Mouse (Mus musculus) heart, embryonic 11.5 days (tissue): ENCODE results near the gene Spon2. TPM values are rescaled to one million over a fixed set of nuclear protein-coding genes. Genes with fewer than 3 reads are reported as not detected.
A peak's percentile ranks its signal among the peaks of the same experiment; 100 is the strongest.

ENCODE experiments used
- ATAC-seq: fragments of 200-750 bp; cut with Nextera tagmentation; replicated peaks from 2 replicates; pipeline ENCODE4 v1.8.0; 2017; ENCODE audit warnings: moderate library complexity; ENCODE audit not compliant: insufficient number of reproducible peaks, low FRiP score, low TSS enrichment
- H3K27ac ChIP-seq: fragments of 300-500 bp; sonication (generic); 2 replicates; pipeline ENCODE4 v1.5.1; 2014; ENCODE audit warnings: mild to moderate bottlenecking, low read depth, low read length
- H3K27me3 ChIP-seq: fragments of 300-500 bp; sonication (generic); 2 replicates; pipeline ENCODE4 v1.6.1; 2014; ENCODE audit warnings: mild to moderate bottlenecking, low read length, mixed read lengths; ENCODE audit not compliant: control insufficient read depth, insufficient read depth
- H3K36me3 ChIP-seq: fragments of 300-500 bp; sonication (generic); 2 replicates; pipeline ENCODE4 v1.6.1; 2014; ENCODE audit warnings: mild to moderate bottlenecking, low read length, moderate library complexity, mixed read lengths; ENCODE audit not compliant: control insufficient read depth, insufficient read depth
- H3K4me1 ChIP-seq: fragments of 300-500 bp; sonication (generic); 2 replicates; pipeline ENCODE4 v1.6.1; 2014; ENCODE audit warnings: low read length; ENCODE audit not compliant: control insufficient read depth, insufficient read depth
- H3K4me2 ChIP-seq: fragments of 300-500 bp; sonication (generic); 2 replicates; pipeline ENCODE4 v1.6.1; 2014; ENCODE audit warnings: mild to moderate bottlenecking, moderate library complexity
- H3K4me3 ChIP-seq: fragments of 300-500 bp; sonication (generic); 2 replicates; pipeline ENCODE4 v1.5.1; 2014; ENCODE audit warnings: low read depth, low read length
- H3K9ac ChIP-seq: fragments of 300-500 bp; sonication (generic); 2 replicates; pipeline ENCODE4 v1.6.1; 2014; ENCODE audit warnings: mild to moderate bottlenecking, low read depth, low read length, moderate library complexity
- H3K9me3 ChIP-seq: fragments of 300-500 bp; sonication (generic); replicated peaks from 2 replicates; pipeline ENCODE4 v1.6.1; 2016; ENCODE audit warnings: low read length; ENCODE audit not compliant: control insufficient read depth
- WGBS: fragments of 180-500 bp; shearing (Covaris S2); extraction: QIAGEN DNeasy Blood & Tissue Kit; methylation state at CpG from one replicate; pipeline ENCODE4 v1.1.7; 2014; ENCODE audit not compliant: insufficient replicate concordance; 5-methylcytosine and 5-hydroxymethylcytosine counted together
- polyA plus RNA-seq: library from polyadenylated mRNA; unstranded; fragments of >200 nt; fragmentation: Nextera tagmentation; extraction: Ambion mirVana; gene quantifications from 2 replicates; pipeline ENCODE4 v1.2.1, GENCODE M21; 2014

Spon2 gene
- polyA plus RNA-seq, 1 experiment from 2014 or later: 43.9 TPM

DNA sequence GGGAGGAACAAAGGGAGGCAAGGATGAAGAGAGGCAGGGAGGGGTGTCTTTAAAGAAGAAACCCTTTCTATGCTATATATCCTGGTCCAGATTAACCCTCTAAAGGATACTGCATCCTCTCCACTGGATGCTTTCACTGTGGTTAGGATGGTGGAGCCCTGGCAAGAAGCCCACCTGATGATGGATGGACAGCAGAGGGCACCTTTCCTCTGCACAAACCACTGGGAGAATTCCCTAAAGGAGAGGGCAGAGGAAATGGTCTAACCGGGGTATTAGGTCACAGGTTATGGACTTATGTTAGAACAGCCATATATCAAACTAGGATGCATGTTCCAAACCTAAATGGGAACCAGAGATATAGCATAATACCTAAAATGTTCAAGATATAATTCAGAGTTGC, 18.2 kb downstream of the Spon2 start:
- no peaks in the 10 kb centered on the region; the same call in 1 of the 2 replicates for H3K4me1 ChIP-seq
- ATAC-seq: no peak
- no peak overlapping the region for H3K9ac ChIP-seq
- 38% methylated on average over 1 of the region's 1 CpGs for WGBS
- no peaks in the 10 kb centered on the region for H3K36me3 ChIP-seq
- no peak overlapping the region for H3K27ac ChIP-seq
- no peaks in the 10 kb centered on the region for H3K27me3 ChIP-seq
- H3K4me3 ChIP-seq: no peak overlapping the region
- no peaks in the 10 kb centered on the region for H3K9me3 ChIP-seq
- no peak overlapping the region for H3K4me2 ChIP-seq

DNA sequence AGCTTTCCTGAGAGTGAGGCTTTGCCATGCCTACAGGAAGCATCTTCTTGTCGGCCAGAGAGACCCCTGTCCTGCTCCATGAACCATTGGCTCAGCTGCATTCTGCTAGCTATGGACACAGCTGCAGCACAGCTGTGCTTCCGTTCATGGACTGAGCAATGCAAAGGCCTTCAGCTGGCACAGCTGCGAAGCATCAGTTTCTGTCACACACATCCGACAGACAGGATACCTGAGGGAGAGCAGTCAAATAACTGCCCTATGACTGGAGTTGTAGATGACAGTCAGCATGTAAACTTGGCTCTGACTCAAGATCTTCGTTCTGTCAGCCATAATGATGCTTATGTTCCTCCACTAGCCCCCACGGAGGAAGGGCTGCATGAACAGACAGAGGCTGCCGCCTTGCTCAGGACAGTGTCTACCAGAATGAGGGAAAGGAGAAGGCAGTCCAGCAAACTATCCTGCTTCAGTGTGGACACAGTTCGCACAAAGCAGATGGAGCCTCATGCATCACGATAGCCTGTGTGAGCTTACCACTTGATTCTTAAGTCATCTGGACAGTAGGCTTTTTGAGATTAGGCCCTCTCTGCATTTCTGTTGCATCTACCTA, 22.9 kb downstream of the Spon2 start:
- ATAC-seq: no peak
- peaks cover 5% of the 10 kb centered on the region for H3K4me1 ChIP-seq
- WGBS: 74% methylated on average over 9 of the region's 9 CpGs
- no peak overlapping the region for H3K9ac ChIP-seq
- H3K9me3 ChIP-seq: no peaks in the 10 kb centered on the region
- no peaks in the 10 kb centered on the region for H3K27me3 ChIP-seq
- no peak overlapping the region for H3K27ac ChIP-seq
- no peak overlapping the region for H3K4me3 ChIP-seq
- no peaks in the 10 kb centered on the region for H3K36me3 ChIP-seq
- no peak overlapping the region for H3K4me2 ChIP-seq

DNA sequence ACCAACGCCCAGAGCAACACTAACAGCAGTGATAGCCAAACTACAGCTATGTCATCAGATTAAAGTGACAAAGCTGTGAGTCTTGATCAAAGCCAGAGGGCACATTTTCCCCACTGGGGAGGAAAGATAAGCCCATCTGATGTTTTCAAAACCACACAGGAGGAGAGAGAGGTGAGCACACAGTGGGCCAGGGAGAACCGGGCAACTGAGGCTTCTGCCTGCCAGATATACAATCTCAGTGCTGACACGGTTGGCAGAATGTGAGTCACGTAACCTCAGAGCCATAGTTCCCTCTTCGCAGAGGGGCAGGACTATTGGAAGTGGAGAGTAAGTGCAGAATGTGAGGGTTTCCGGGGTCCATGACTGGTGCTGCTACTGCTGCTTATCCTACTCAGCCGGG, 24.7 kb downstream of the Spon2 start:
- H3K36me3 ChIP-seq: no peaks in the 10 kb centered on the region
- H3K9ac ChIP-seq: no peak overlapping the region
- no peak overlapping the region for H3K27ac ChIP-seq
- peaks cover 5% of the 10 kb centered on the region for H3K4me1 ChIP-seq
- no peak overlapping the region for H3K4me3 ChIP-seq
- no peaks in the 10 kb centered on the region for H3K9me3 ChIP-seq
- no peak for ATAC-seq
- WGBS: 3% methylated on average over 7 of the region's 7 CpGs
- no peaks in the 10 kb centered on the region for H3K27me3 ChIP-seq
- H3K4me2 ChIP-seq: peak overlapping the region; percentile 29

Other genes with a start within 250 kb of the Spon2 start
- 449 and 491 TPM in 2 replicates for gene Ywhah, start 199.6 kb downstream of the Spon2 start, polyA plus RNA-seq
- not detected in 2 replicates for gene Slc5a1, start 114.2 kb downstream of the Spon2 start, polyA plus RNA-seq
- 232 and 274 TPM in 2 replicates for gene Ctbp1, start 56.5 kb upstream of the Spon2 start, polyA plus RNA-seq
- 124 and 132 TPM in 2 replicates for gene Maea, start 117.1 kb upstream of the Spon2 start, polyA plus RNA-seq
- 4.0 and 4.2 TPM in 2 replicates for gene Uvssa, start 160.1 kb upstream of the Spon2 start, polyA plus RNA-seq
- not detected in 2 replicates for gene Nkx1-1, start 215.5 kb upstream of the Spon2 start, polyA plus RNA-seq